Mouse (Mus musculus): ENCODE measurements around the gene Ahdc1. TPM values are rescaled to one million over a fixed set of nuclear protein-coding genes. Genes with fewer than 3 reads are reported as not detected.

Gene Ahdc1
- polyA plus RNA-seq, 1 experiment from 2014 or later: 7.0 TPM

DNA sequence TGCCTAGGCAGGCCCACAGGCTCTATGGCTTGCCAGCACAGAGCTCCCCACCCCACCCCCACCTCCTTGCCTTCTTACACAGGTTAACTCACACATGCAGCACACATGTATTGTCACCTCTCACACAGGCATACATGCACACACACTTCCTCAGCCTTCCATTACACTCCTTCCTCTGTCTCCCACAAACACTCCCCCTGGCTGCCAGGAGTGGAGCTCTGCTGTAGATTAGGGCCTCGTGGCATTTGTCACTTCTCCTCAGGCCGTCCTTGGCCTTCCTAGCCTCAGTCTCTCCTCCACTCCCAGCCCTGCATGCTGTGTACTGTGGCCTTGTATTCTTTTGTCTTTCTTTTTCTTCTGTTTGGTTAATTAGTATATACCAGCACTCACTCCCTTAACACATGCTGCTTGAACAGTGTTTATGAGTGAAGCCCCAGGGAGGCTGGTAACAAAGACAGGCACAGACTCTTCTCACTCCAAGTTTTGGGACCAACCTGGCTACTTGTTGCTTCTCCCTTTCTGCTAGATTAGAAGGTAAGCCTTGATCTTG, 15.8 kb downstream of the Ahdc1 start:
- Histone ChIP-seq H3K4me2 (no peak overlapping the region), H3K4me3 (ENCODE audit: low read depth, low read length) (no peak overlapping the region), H3K4me1 (ENCODE audit: control insufficient read depth, insufficient read depth, low read length) (peaks cover 74% of the 10 kb centered on the region), H3K36me3 (ENCODE audit: control insufficient read depth, insufficient read depth, low read length) (no peaks in the 10 kb centered on the region), H3K27me3 (ENCODE audit: control insufficient read depth, insufficient read depth, low read length) (no peaks in the 10 kb centered on the region), H3K9me3 (replicated peaks; ENCODE audit: control insufficient read depth, low read length) (no peaks in the 10 kb centered on the region), H3K9ac (ENCODE audit: low read depth, low read length) (no peak overlapping the region), H3K27ac (ENCODE audit: low read depth, low read length) (peak overlapping the region; percentile 41; the same call in 1 of the 2 replicates)
- WGBS (ENCODE audit: insufficient replicate concordance): 2% methylated on average over 2 of the region's 2 CpGs
- ATAC-seq (replicated peaks; ENCODE audit: insufficient number of reproducible peaks, low FRiP score, low TSS enrichment): no peak

DNA sequence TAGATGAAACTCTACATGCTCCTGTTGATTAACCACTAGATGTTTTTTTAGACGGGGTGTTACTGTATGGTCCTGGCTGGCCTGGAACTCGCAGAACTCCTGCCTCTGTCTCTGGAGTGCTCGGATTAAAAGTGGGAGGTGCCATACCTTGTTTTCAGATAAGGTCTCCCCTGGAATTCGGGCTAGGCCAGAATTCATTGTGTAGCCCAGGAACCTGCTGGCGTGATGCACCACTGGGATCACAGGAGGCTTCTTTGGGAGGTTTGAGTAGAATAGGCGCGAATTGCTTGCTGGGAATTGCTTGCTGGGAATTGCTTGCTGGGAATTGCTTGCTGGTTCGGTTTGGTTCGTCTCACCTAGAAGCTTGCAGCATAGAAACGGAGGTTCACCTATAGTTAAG, 16.7 kb downstream of the Ahdc1 start:
- ATAC-seq (replicated peaks; ENCODE audit: insufficient number of reproducible peaks, low FRiP score, low TSS enrichment): no peak
- 50% methylated on average over 10 of the region's 10 CpGs for WGBS (ENCODE audit: insufficient replicate concordance)
- no peak overlapping the region for H3K4me2 ChIP-seq
- no peak overlapping the region for H3K27ac ChIP-seq (ENCODE audit: low read depth, low read length)
- H3K4me1 ChIP-seq (ENCODE audit: control insufficient read depth, insufficient read depth, low read length): peaks cover 66% of the 10 kb centered on the region
- H3K9ac ChIP-seq (ENCODE audit: low read depth, low read length): no peak overlapping the region
- no peaks in the 10 kb centered on the region for H3K36me3 ChIP-seq (ENCODE audit: control insufficient read depth, insufficient read depth, low read length)
- H3K27me3 ChIP-seq (ENCODE audit: control insufficient read depth, insufficient read depth, low read length): no peaks in the 10 kb centered on the region
- H3K4me3 ChIP-seq (ENCODE audit: low read depth, low read length): no peak overlapping the region
- H3K9me3 ChIP-seq (replicated peaks; ENCODE audit: control insufficient read depth, low read length): no peaks in the 10 kb centered on the region

DNA sequence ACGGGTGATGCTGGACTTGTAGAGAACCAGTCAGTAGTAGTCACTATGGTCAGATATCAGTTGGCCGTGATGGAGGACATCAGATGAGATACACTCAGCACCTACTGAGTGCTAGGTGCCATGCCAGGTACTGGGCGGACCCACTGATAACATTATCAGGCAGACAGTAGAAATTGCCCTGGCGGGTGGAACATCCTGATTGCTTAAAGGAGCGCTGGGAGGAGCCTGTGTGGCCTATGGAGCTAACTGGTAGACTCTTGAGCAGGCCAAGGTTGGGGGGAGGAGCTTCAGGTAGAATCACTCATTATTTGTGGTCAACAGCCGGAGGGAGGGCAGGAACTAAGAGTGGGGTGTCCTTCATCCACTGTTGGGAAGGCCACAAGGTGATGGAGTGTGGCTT, 17.1 kb downstream of the Ahdc1 start:
- no peak overlapping the region for H3K9ac ChIP-seq (ENCODE audit: low read depth, low read length)
- ATAC-seq (replicated peaks; ENCODE audit: insufficient number of reproducible peaks, low FRiP score, low TSS enrichment): no peak
- H3K4me1 ChIP-seq (ENCODE audit: control insufficient read depth, insufficient read depth, low read length): peaks cover 61% of the 10 kb centered on the region
- no peaks in the 10 kb centered on the region for H3K27me3 ChIP-seq (ENCODE audit: control insufficient read depth, insufficient read depth, low read length)
- no peak overlapping the region for H3K4me2 ChIP-seq
- no peaks in the 10 kb centered on the region for H3K36me3 ChIP-seq (ENCODE audit: control insufficient read depth, insufficient read depth, low read length)
- no peak overlapping the region for H3K27ac ChIP-seq (ENCODE audit: low read depth, low read length)
- H3K9me3 ChIP-seq (replicated peaks; ENCODE audit: control insufficient read depth, low read length): no peaks in the 10 kb centered on the region
- WGBS (ENCODE audit: insufficient replicate concordance): 60% methylated on average over 6 of the region's 6 CpGs
- no peak overlapping the region for H3K4me3 ChIP-seq (ENCODE audit: low read depth, low read length)

DNA sequence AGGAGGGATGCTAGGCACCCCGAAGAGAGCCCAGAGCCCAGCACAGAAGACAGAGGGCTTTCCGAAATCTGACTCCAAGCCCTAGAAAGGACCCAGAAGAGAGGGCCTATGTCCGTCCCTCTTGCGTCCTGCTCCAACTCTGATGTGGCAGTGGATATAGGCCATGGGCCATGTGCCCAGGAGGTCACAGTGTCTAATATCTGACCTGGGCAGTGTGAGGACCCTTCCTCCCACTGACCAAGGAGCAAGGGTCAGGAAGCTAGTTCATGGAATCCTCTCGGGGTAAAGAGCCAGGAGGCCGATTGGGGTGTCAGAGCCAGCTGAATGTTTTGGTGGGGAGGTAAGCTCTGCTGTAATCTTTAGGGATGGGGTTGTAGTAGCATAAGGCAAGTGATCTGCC, 17.8 kb downstream of the Ahdc1 start:
- Histone ChIP-seq H3K4me2 (no peak overlapping the region), H3K9ac (ENCODE audit: low read depth, low read length) (no peak overlapping the region), H3K4me1 (ENCODE audit: control insufficient read depth, insufficient read depth, low read length) (peaks cover 55% of the 10 kb centered on the region), H3K36me3 (ENCODE audit: control insufficient read depth, insufficient read depth, low read length) (no peaks in the 10 kb centered on the region), H3K27me3 (ENCODE audit: control insufficient read depth, insufficient read depth, low read length) (no peaks in the 10 kb centered on the region), H3K4me3 (ENCODE audit: low read depth, low read length) (no peak overlapping the region), H3K9me3 (replicated peaks; ENCODE audit: control insufficient read depth, low read length) (no peaks in the 10 kb centered on the region), H3K27ac (ENCODE audit: low read depth, low read length) (no peak overlapping the region)
- WGBS (ENCODE audit: insufficient replicate concordance): 75% methylated on average over 6 of the region's 6 CpGs
- ATAC-seq (replicated peaks; ENCODE audit: insufficient number of reproducible peaks, low FRiP score, low TSS enrichment): no peak

DNA sequence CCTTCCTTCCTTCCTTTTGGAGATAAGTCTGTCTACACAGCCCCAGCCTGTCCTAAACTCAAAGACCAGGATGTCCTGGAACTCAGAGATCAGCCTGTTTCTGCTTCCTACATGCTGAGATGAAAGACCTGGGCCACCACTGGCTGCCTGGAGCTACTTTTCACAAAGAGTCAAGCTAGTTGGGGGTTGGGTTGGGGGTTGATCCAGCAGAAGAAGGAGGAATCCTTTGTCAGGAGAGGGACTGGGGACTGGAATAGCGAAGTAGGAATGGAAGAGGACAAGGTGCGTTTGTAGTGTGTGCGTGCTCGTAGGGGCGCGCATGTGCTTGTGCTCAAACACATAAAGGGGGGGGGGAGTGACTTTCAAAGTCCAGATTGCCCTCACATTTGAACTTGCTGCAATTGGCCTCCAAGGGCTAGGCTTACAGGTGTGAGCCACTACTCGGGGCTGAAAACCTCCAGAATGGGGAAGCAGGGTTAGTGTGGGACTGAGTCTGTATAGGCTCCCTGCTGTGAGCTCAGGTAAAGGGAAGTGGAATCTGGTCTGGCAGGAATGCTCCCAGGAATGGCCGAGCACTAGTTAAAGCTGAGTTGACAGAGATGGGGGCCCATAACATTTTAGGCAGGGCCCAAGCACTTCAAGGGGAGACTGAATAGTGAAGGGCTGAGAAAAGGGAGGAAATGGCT, 21.5 kb downstream of the Ahdc1 start:
- ATAC-seq (replicated peaks; ENCODE audit: insufficient number of reproducible peaks, low FRiP score, low TSS enrichment): no peak
- H3K4me1 ChIP-seq (ENCODE audit: control insufficient read depth, insufficient read depth, low read length): peaks cover 54% of the 10 kb centered on the region

DNA sequence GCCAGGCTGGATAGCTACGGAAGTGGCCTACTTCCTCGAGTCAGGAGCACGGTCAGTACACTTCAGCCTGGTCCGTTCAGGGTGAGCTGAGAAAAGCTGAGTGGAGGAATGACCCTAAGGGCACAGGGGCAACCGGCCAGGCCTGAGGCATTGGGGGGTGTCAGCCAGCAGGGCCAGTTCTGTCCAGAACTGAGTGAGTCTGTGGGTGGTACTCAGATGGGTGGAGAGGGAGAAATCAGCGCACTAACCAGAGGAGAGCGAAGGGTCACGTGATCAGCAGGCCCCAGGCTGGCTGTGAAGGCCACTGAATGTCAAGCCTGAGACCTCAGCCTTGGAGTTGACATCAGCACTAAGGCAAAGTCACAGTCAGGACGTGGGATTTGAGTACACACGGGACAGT, 23.4 kb downstream of the Ahdc1 start:
- Histone ChIP-seq H3K4me1 (ENCODE audit: control insufficient read depth, insufficient read depth, low read length) (peaks cover 58% of the 10 kb centered on the region), H3K27me3 (ENCODE audit: control insufficient read depth, insufficient read depth, low read length) (no peaks in the 10 kb centered on the region), H3K4me3 (ENCODE audit: low read depth, low read length) (no peak overlapping the region), H3K36me3 (ENCODE audit: control insufficient read depth, insufficient read depth, low read length) (no peaks in the 10 kb centered on the region), H3K9me3 (replicated peaks; ENCODE audit: control insufficient read depth, low read length) (no peaks in the 10 kb centered on the region), H3K9ac (ENCODE audit: low read depth, low read length) (no peak overlapping the region), H3K4me2 (no peak overlapping the region), H3K27ac (ENCODE audit: low read depth, low read length) (0 out of 2 replicates have a peak overlapping the region, but pooled peaks have one; percentile 10)
- 61% methylated on average over 10 of the region's 10 CpGs for WGBS (ENCODE audit: insufficient replicate concordance)
- no peak for ATAC-seq (replicated peaks; ENCODE audit: insufficient number of reproducible peaks, low FRiP score, low TSS enrichment)

More for the DNA sequence above, 21.5 kb downstream of the Ahdc1 start:
- no peak overlapping the region for H3K27ac ChIP-seq (ENCODE audit: low read depth, low read length)
- no peak overlapping the region for H3K4me3 ChIP-seq (ENCODE audit: low read depth, low read length)
- no peaks in the 10 kb centered on the region for H3K9me3 ChIP-seq (replicated peaks; ENCODE audit: control insufficient read depth, low read length)
- no peaks in the 10 kb centered on the region for H3K27me3 ChIP-seq (ENCODE audit: control insufficient read depth, insufficient read depth, low read length)
- H3K4me2 ChIP-seq: no peak overlapping the region
- WGBS (ENCODE audit: insufficient replicate concordance): 92% methylated on average over 8 of the region's 8 CpGs
- H3K9ac ChIP-seq (ENCODE audit: low read depth, low read length): no peak overlapping the region
- no peaks in the 10 kb centered on the region for H3K36me3 ChIP-seq (ENCODE audit: control insufficient read depth, insufficient read depth, low read length)

DNA sequence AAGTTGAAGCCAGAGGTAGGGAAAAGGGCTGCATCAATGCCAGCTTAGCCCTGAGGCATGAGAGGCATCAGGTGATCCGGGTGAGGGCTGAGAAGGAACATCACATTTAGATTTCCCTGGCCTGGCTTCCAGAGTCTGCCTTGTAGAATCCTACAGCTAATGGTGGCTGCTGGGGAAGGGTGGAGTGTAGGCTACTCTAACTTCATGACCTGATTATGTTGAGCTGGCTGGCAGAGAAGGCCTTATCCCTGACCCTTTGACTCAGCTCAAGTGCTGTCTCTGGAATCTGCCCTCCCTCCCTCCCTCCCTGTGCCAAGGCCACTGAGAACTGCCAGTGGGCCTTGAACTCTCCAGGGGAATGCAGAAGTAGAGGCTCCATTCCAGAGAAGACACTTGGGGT, 24.4 kb downstream of the Ahdc1 start:
- 0 out of 2 replicates have a peak overlapping the region, but pooled peaks have one; percentile 10 for H3K9ac ChIP-seq (ENCODE audit: low read depth, low read length)
- no peak for ATAC-seq (replicated peaks; ENCODE audit: insufficient number of reproducible peaks, low FRiP score, low TSS enrichment)
- H3K27me3 ChIP-seq (ENCODE audit: control insufficient read depth, insufficient read depth, low read length): no peaks in the 10 kb centered on the region
- H3K4me3 ChIP-seq (ENCODE audit: low read depth, low read length): no peak overlapping the region
- H3K36me3 ChIP-seq (ENCODE audit: control insufficient read depth, insufficient read depth, low read length): no peaks in the 10 kb centered on the region
- H3K4me1 ChIP-seq (ENCODE audit: control insufficient read depth, insufficient read depth, low read length): peaks cover 59% of the 10 kb centered on the region
- H3K9me3 ChIP-seq (replicated peaks; ENCODE audit: control insufficient read depth, low read length): no peaks in the 10 kb centered on the region
- no peak overlapping the region for H3K4me2 ChIP-seq
- H3K27ac ChIP-seq (ENCODE audit: low read depth, low read length): peak overlapping the region; percentile 63
- 75% methylated on average over 1 of the region's 1 CpGs for WGBS (ENCODE audit: insufficient replicate concordance)

DNA sequence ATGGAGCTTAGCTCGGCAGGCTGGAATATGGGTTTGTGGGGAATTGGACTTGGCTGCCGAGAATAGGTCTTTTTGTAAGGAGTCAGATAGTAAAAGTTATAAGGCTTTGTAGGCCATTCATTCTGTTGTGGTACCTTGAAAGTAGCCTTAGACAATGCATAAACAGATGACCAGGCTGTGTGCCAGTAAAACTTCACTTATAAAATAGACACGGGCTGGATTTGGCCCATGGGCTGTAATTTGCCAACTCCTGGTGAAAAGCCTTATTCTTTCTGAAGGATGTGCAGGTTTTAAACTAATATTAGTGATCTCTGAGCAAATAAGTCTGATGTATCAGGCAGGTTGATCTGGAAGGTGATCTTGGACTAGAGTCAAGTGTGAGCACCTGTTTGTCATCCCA, 24.9 kb downstream of the Ahdc1 start:
- H3K27me3 ChIP-seq (ENCODE audit: control insufficient read depth, insufficient read depth, low read length): no peaks in the 10 kb centered on the region
- H3K36me3 ChIP-seq (ENCODE audit: control insufficient read depth, insufficient read depth, low read length): no peaks in the 10 kb centered on the region
- H3K9me3 ChIP-seq (replicated peaks; ENCODE audit: control insufficient read depth, low read length): no peaks in the 10 kb centered on the region
- ATAC-seq (replicated peaks; ENCODE audit: insufficient number of reproducible peaks, low FRiP score, low TSS enrichment): no peak
- 73% methylated on average over 3 of the region's 3 CpGs for WGBS (ENCODE audit: insufficient replicate concordance)
- H3K27ac ChIP-seq (ENCODE audit: low read depth, low read length): no peak overlapping the region; the same call in 1 of the 2 replicates
- H3K9ac ChIP-seq (ENCODE audit: low read depth, low read length): no peak overlapping the region
- H3K4me3 ChIP-seq (ENCODE audit: low read depth, low read length): no peak overlapping the region
- H3K4me2 ChIP-seq: no peak overlapping the region
- H3K4me1 ChIP-seq (ENCODE audit: control insufficient read depth, insufficient read depth, low read length): peaks cover 64% of the 10 kb centered on the region

DNA sequence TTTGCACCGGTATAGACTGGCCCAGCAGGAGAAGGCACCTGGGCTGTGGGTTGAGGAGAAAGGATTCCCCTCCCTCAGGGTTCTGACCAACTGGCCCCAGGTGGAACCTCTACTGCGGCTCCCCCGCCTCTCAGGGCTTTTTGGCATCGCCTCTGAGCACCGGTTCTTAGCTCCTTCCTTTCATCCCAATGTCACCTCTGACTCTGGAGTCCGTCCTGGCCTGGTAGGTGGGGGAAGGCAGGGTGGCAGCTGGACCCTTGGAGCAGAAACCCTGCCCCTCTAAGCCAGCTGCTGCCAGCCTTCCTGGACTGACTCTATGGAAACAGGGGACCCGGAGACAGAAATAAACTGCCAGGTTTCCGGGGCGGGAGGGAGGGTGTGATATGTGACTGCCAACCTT, 26.2 kb downstream of the Ahdc1 start:
- no peak for ATAC-seq (replicated peaks; ENCODE audit: insufficient number of reproducible peaks, low FRiP score, low TSS enrichment)
- H3K4me1 ChIP-seq (ENCODE audit: control insufficient read depth, insufficient read depth, low read length): peaks cover 78% of the 10 kb centered on the region
- H3K9me3 ChIP-seq (replicated peaks; ENCODE audit: control insufficient read depth, low read length): no peaks in the 10 kb centered on the region
- H3K27ac ChIP-seq (ENCODE audit: low read depth, low read length): peak overlapping the region; percentile 22; the same call in 1 of the 2 replicates
- no peak overlapping the region for H3K4me3 ChIP-seq (ENCODE audit: low read depth, low read length)
- H3K27me3 ChIP-seq (ENCODE audit: control insufficient read depth, insufficient read depth, low read length): no peaks in the 10 kb centered on the region
- peak overlapping the region; percentile 99 for H3K4me2 ChIP-seq
- 23% methylated on average over 9 of the region's 9 CpGs for WGBS (ENCODE audit: insufficient replicate concordance)
- no peaks in the 10 kb centered on the region for H3K36me3 ChIP-seq (ENCODE audit: control insufficient read depth, insufficient read depth, low read length)
- H3K9ac ChIP-seq (ENCODE audit: low read depth, low read length): no peak overlapping the region

Data from heart, embryonic 11.5 days (tissue).